Mouse (Mus musculus) MEL (cell line): ENCODE measurements around the gene Smyd1. TPM values are rescaled to one million over a fixed set of nuclear protein-coding genes. Genes with fewer than 3 reads are reported as not detected.

Experiments
- DNase-seq: peaks from one replicate; pipeline ENCODE4 v3.0.0; 2011; ENCODE audit warnings: low read depth, low spot score
- H3K27ac ChIP-seq: 2 replicates; pipeline ENCODE4 v1.5.1; 2012; ENCODE audit warnings: low read depth, mild to moderate bottlenecking, control low read depth, low read length, moderate library complexity; ENCODE audit not compliant: control insufficient read depth
- H3K27me3 ChIP-seq, 2 experiments: fragments of 150-350 bp in 1 of 2; sonication (generic) in 1 of 2; 2 replicates each; pipeline ENCODE4 v1.6.1; 2012; ENCODE audit warnings: low read length in 2 of 2, mild to moderate bottlenecking in 2 of 2, improper control_type of control experiment in 1 of 2, moderate library complexity in 1 of 2; ENCODE audit not compliant: insufficient read depth in 2 of 2, control insufficient read depth in 1 of 2
- H3K36me3 ChIP-seq, 2 experiments: 2 replicates each; pipeline ENCODE4 v1.6.1; 2012 to 2014; ENCODE audit warnings: low read length in 2 of 2, improper control_type of control experiment in 1 of 2, inconsistent platforms in 1 of 2, mild to moderate bottlenecking in 1 of 2; ENCODE audit not compliant: insufficient read depth in 2 of 2, control insufficient read depth in 1 of 2
- H3K4me1 ChIP-seq, 2 experiments: fragments of 150-350 bp in 1 of 2; sonication (generic) in 1 of 2; 2 replicates each; pipeline ENCODE4 v1.6.1; 2012; ENCODE audit warnings: low read length in 2 of 2, improper control_type of control experiment in 1 of 2, mild to moderate bottlenecking in 1 of 2; ENCODE audit not compliant: insufficient read depth in 2 of 2, control insufficient read depth in 1 of 2
- H3K4me3 ChIP-seq, 2 experiments: fragments of 150-350 bp in 1 of 2; sonication (generic) in 1 of 2; 2 replicates each; pipeline ENCODE4 v1.5.1; 2012; ENCODE audit warnings: low read depth in 2 of 2, low read length in 2 of 2, mild to moderate bottlenecking in 2 of 2, moderate library complexity in 2 of 2, control low read depth in 1 of 2, improper control_type of control experiment in 1 of 2; ENCODE audit not compliant: control insufficient read depth in 1 of 2, insufficient read depth in 1 of 2
- H3K79me2 ChIP-seq: 2 replicates; pipeline ENCODE4 v1.6.1; 2012; ENCODE audit warnings: mild to moderate bottlenecking, low read length, moderate library complexity; ENCODE audit not compliant: control insufficient read depth, poor library complexity, insufficient read depth
- H3K9ac ChIP-seq: 2 replicates; pipeline ENCODE4 v1.6.1; 2012; ENCODE audit warnings: low read depth, mild to moderate bottlenecking, control low read depth, low read length, moderate library complexity; ENCODE audit not compliant: control insufficient read depth, poor library complexity, severe bottlenecking
- H3K9me3 ChIP-seq: fragments of 150-350 bp; sonication (generic); replicated peaks from 2 replicates; pipeline ENCODE4 v1.6.1; 2012; ENCODE audit warnings: mild to moderate bottlenecking, low read length, improper control_type of control experiment, moderate library complexity; ENCODE audit not compliant: insufficient read depth
- CHD2 ChIP-seq: IDR thresholded peaks from 2 replicates; pipeline ENCODE4 v1.6.1; 2011; ENCODE audit warnings: low read length, improper control_type of control experiment
- CTCF ChIP-seq, 3 experiments: IDR thresholded peaks in 2 of 3; conservative IDR thresholded peaks in 1 of 3; 2 replicates each; pipeline ENCODE4 v1.5.1; 2011 to 2012; ENCODE audit warnings: low read length in 3 of 3, low read depth in 2 of 3, mild to moderate bottlenecking in 2 of 3, improper control_type of control experiment in 1 of 3, inconsistent platforms in 1 of 3, mixed read lengths in 1 of 3, moderate library complexity in 1 of 3; ENCODE audit not compliant: control insufficient read depth in 1 of 3, insufficient read depth in 1 of 3, poor library complexity in 1 of 3, severe bottlenecking in 1 of 3
- E2F4 ChIP-seq: IDR thresholded peaks from 2 replicates; pipeline ENCODE4 v1.6.1; 2011; ENCODE audit warnings: low read depth, low read length, improper control_type of control experiment, borderline replicate concordance
- JUND ChIP-seq: IDR thresholded peaks from 2 replicates; pipeline ENCODE4 v1.6.1; 2011; ENCODE audit warnings: low read depth, mild to moderate bottlenecking, improper control_type of control experiment, low read length
- MAFK ChIP-seq: IDR thresholded peaks from 2 replicates; pipeline ENCODE4 v1.6.1; 2011; ENCODE audit warnings: low read depth, mild to moderate bottlenecking, low read length, improper control_type of control experiment, borderline replicate concordance
- MAX ChIP-seq: IDR thresholded peaks from 2 replicates; pipeline ENCODE4 v1.6.1; 2011; ENCODE audit warnings: low read length, improper control_type of control experiment
- MXI1 ChIP-seq: IDR thresholded peaks from 2 replicates; pipeline ENCODE4 v1.6.1; 2011; ENCODE audit warnings: mild to moderate bottlenecking, low read depth, low read length, improper control_type of control experiment
- RAD21 ChIP-seq: IDR thresholded peaks from 2 replicates; pipeline ENCODE4 v1.6.1; 2011; ENCODE audit warnings: mild to moderate bottlenecking, low read depth, low read length, improper control_type of control experiment
- SIN3A ChIP-seq: IDR thresholded peaks from 2 replicates; pipeline ENCODE4 v1.6.1; 2012; ENCODE audit warnings: low read length, improper control_type of control experiment, inconsistent platforms
- SMC3 ChIP-seq: IDR thresholded peaks from 2 replicates; pipeline ENCODE4 v1.6.1; 2011; ENCODE audit warnings: low read depth, low read length, improper control_type of control experiment
- TBP ChIP-seq: IDR thresholded peaks from 2 replicates; pipeline ENCODE4 v1.8.0; 2011; ENCODE audit warnings: low read depth, low read length, improper control_type of control experiment
- USF1 ChIP-seq: IDR thresholded peaks from 2 replicates; pipeline ENCODE4 v1.6.1; 2014; ENCODE audit warnings: low read depth, mild to moderate bottlenecking, inconsistent platforms, low read length, improper control_type of control experiment, moderate library complexity
- USF2 ChIP-seq, 2 experiments: IDR thresholded peaks; 2 replicates each; pipeline ENCODE4 v1.6.1; 2011 to 2012; ENCODE audit warnings: improper control_type of control experiment in 2 of 2, low read length in 2 of 2, borderline replicate concordance in 1 of 2, inconsistent platforms in 1 of 2, low read depth in 1 of 2, mild to moderate bottlenecking in 1 of 2; ENCODE audit not compliant: insufficient read depth in 1 of 2
- ZC3H11A ChIP-seq: IDR thresholded peaks from 2 replicates; pipeline ENCODE4 v1.6.1; 2012; ENCODE audit warnings: low read depth, mild to moderate bottlenecking, inconsistent platforms, low read length, improper control_type of control experiment
- ZKSCAN1 ChIP-seq: IDR thresholded peaks from 2 replicates; pipeline ENCODE4 v1.6.1; 2012; ENCODE audit warnings: low read depth, mild to moderate bottlenecking, inconsistent platforms, low read length, improper control_type of control experiment, moderate library complexity
- ZMIZ1 ChIP-seq: IDR thresholded peaks from 2 replicates; pipeline ENCODE4 v1.6.1; 2012; ENCODE audit warnings: low read depth, mild to moderate bottlenecking, inconsistent platforms, low read length, improper control_type of control experiment, moderate library complexity
- ZNF384 ChIP-seq: IDR thresholded peaks from 2 replicates; pipeline ENCODE4 v1.6.1; 2012; ENCODE audit warnings: low read depth, mild to moderate bottlenecking, inconsistent platforms, low read length, improper control_type of control experiment
- polyA plus RNA-seq, 2 experiments: library from polyadenylated mRNA; stranded (reverse) in 1 of 2; unstranded in 1 of 2; fragments of >175 nt in 1 of 2; fragments of >200 nt in 1 of 2; gene quantifications; 2 replicates each; pipeline versions ENCODE4 v1.2.1 to v1.2.4; 2012; ENCODE audit warnings: low replicate concordance in 2 of 2, low read depth in 1 of 2; ENCODE audit not compliant: insufficient read length in 2 of 2, insufficient read depth in 1 of 2, missing spikeins in 1 of 2
- total RNA-seq: library from RNA; depleted of rRNA; stranded (reverse); fragments of 300-350 nt; gene quantifications from 2 replicates; pipeline ENCODE4 v1.2.3, GENCODE M21; 2012

The Smyd1 gene
- total and polyA plus RNA-seq, 3 experiments, result 0.19 TPM; not detected in 2

DNA sequence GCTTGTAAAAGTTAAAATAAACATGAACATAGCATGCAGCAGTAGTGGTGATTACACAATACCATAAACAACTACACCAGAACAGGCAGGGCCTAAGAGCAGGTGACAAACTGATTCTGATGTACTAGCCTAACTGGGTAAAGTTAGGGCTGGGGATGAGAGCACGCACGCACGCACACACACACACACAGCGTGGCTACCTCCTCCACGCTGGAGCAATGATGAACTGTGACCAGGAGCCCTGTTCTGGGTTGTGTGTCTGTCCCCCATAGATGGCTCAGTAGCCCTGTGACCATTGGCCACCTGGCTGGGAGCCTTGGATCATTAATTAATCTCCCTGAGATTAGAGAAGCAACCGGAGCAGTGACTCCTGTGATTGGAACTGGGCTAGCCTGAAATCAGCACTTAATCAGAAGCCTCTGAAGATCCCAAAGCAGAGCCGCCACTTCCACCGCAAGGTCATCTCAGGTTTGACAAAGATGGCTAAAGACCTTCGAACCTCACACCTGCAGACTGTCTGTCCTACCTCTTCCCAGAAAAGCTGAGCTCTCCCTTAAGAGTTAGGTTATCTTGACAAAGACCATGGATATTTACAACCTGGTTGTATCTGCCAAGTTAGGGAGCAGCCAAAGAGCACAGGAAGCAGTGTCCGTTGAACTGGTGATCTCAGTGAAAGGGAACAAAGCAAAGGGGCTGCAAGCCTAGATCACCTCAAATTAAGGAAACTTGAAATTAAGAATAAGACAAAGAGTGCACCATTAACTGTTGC, 149.0 kb downstream of the Smyd1 start:
- Histone ChIP-seq H3K27ac (no peak overlapping the region), H3K9ac (no peak overlapping the region), H3K9me3 (no peaks in the 10 kb centered on the region; the same call in 1 of the 2 replicates), H3K79me2 (no peaks in the 10 kb centered on the region), H3K4me3 (no peak overlapping the region), H3K4me1 (no peaks in the 10 kb centered on the region), H3K36me3 (no peaks in the 10 kb centered on the region), H3K27me3 (no peaks in the 10 kb centered on the region; a peak in 1 of 4 replicates)
- no peak for TF ChIP-seq TBP
- no peak for TF ChIP-seq MXI1
- TF ChIP-seq ZNF384, result no peak
- no peak for TF ChIP-seq ZMIZ1
- no peak for TF ChIP-seq MAX
- no peak for TF ChIP-seq SIN3A
- TF ChIP-seq USF2 (IDR thresholded peaks at IDR 0.05; ENCODE audit: borderline replicate concordance in 1 of 2, insufficient read depth in 1 of 2, low read depth in 1 of 2, low read length in 2 of 2), result no peak
- no peak for TF ChIP-seq JUND
- TF ChIP-seq CHD2, result no peak
- TF ChIP-seq MAFK, result no peak
- no peak for TF ChIP-seq E2F4
- no peak for DNase-seq

DNA sequence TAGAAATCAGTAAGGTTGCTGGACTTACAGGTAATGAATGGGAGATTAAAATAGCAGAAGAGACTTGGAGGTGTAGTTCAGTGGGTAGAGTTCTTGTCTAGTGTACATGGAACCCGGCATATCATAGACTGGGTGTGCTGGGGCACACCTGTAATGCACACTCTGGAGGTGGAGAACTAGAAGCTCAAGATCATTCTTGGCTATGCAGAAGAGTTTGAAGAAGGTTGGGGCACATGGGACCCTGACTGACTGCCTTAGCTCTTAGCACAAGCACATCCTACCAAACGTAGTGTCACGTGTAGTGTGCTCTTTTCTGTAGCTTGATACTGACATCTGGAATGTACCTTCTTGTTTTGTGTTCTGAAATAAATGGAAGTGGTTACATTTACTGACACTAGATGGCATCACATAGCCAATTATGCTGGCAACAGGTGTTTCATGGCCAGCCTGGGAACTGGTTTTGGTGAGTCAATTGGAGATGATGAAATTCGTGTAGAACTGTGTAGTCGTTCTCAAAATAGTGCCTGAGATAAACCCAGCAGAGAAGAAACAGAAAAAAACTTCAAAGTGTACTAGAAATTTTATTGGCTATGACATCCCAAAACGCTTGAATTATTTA, 155.4 kb downstream of the Smyd1 start:
- Histone ChIP-seq H3K36me3 (no peaks in the 10 kb centered on the region), H3K27ac (no peak overlapping the region), H3K79me2 (no peaks in the 10 kb centered on the region), H3K27me3 (no peaks in the 10 kb centered on the region; a peak in 2 of 4 replicates), H3K4me1 (no peaks in the 10 kb centered on the region; a peak in 1 of 4 replicates), H3K9me3 (no peaks in the 10 kb centered on the region), H3K4me3 (no peak overlapping the region), H3K9ac (no peak overlapping the region)
- TF ChIP-seq SIN3A (0 out of 2 replicates have a peak, but pooled peaks have one; percentile 30), CTCF (IDR thresholded peaks at IDR 0.05 in 2 of 3, conservative IDR thresholded peaks at IDR 0.05 in 1 of 3; ENCODE audit: control insufficient read depth in 1 of 3, insufficient read depth in 1 of 3, low read depth in 2 of 3, low read length in 3 of 3, poor library complexity in 1 of 3, severe bottlenecking in 1 of 3) (peak; percentile 45 to 89 (median 46)), ZC3H11A (peak; percentile 90), SMC3 (peak; percentile 95), TBP (no peak), ZKSCAN1 (no peak), RAD21 (peak; percentile 96), USF1 (peak; percentile 37; the same call in 1 of the 2 replicates)
- peak; percentile 68 for DNase-seq
